Mouse (Mus musculus): ENCODE results near the gene Glod4.

The Glod4 gene

DNA sequence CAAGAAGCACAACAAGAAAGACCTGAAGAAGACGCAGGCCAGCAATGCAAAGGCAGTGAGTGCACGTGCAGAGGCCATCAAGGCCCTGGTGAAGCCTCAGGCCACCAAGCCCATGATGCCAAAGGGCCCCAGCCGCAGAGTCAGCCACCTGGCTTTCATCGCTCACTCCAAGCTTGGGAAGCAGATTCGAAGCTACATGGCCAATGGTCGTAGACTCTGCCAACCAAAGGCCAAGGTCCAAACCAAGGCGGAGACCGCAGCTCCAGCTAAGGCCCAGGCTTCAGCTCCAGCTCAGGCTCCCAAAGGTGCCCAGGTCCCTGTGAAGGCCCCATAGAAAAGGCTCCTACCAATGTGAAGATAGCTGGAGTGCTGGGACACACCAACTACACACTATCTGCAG is 99.1 kb downstream of the Glod4 start:
- DNase-seq = no peak

DNA sequence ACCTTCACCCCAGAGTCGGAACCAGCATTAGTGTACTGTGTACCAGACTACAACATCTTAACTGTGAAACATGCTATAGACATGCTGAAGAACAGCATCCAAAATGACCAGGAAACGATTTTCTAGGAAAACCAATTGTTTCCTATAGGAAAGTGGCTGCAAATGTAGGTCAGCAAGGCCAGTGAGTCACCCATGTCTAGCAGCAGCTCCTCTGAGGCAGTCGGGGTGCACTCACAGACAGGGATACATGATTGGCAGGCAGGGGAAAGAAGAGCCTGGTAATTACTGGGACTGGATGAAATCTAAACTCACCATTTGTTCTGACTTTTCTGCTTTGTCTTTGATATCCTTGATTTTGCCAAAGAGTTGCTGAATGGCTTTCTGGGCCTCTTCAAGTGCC is 105.5 kb downstream of the Glod4 start:
- DNase-seq = no peak

DNA sequence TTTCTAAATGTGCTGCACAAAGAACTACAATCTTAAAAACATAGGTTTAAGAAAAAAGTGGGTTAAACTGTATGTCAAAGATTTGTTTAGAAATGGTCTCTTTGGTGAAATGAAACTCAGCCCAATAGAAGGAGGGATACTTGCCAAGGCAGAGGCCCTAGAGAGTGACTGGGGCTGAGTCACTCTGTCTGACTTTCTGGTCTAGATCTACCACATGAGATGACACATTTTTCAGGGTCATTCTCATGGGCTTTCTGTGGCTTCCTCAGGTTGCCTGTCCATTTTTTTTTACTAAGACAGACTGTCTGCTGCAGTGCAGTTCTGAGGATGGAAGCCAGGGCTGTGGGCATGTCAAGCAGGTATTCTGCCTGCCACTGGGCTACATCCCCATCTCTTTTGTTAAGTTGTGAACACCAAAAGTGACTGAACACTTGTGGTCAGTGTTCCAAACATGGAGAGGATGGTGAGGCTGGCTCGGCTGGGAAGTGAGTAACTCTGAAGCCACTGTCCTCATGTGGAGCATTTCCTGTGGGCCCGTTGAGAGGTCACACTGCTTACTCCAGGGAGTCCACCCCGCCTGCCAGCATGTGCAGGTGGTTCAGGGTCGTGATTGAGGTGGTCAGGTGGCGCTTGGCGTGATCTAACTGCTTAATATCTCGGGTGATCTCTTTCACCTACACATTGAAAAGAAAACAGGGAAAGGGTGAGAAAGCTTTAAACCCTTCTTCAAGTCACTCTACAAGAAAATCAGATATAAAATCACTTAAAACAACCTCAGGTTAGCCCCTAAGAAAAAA is 107.7 kb downstream of the Glod4 start:
- DNase-seq = no peak

DNA sequence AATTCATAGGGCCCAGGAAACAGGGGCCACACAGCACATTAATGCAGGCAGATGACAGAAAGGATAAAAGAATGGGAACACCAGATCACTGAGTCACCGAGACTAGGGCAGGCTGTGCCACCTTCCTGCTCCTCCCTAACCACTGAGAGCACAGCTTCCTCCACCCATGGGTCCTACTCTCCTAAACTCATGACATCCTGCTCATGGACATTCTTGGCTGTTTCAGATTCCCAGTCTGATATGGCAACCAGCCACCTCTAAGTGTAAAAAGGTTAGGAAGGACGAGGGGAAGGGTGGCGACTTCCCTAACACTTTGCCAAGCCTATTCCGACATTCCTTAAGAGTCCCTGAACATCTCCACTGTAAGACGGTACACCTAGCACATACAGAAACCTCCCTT is 112.7 kb downstream of the Glod4 start:
- DNase-seq = peak; percentile 65

DNA sequence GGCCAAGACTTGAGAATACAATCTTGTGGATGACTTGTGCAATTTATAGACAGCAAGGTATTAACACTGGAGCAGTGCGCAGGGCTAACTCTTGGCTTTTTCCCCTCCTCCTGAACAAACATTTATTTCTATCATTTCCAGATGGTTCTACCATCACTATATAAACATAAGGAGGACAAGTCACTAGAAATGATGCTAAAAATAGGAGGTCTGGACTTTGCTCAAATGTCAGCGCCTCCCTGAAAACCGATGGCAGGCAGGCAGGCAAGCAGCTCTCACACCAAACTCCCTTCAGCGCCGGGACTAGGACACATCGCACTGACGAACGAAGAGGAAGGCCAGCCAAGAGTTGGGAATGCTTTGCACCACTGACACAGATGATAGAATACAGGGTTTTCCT is 118.1 kb downstream of the Glod4 start:
- peak in 1 of 2 experiments; percentile 49 for DNase-seq

DNA sequence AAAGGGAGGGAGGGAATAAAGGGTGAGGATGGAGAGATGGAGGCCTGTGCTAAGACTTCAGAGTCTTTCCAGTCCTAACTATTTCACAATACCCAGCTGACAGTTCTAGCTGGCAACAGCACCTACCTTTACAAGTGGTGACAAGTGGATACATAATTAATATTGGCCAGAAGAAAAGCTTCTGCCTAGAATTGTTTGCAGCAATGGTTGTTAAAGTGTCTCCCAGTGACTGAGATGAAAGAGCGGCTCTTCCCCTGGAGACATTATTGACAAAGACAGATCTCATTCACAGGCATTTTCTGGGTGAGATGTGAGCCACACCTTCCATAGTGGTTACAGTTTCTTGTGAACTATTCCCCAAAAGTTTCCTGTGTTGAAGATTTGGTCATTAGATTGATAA is 120.0 kb downstream of the Glod4 start:
- DNase-seq = no peak

DNA sequence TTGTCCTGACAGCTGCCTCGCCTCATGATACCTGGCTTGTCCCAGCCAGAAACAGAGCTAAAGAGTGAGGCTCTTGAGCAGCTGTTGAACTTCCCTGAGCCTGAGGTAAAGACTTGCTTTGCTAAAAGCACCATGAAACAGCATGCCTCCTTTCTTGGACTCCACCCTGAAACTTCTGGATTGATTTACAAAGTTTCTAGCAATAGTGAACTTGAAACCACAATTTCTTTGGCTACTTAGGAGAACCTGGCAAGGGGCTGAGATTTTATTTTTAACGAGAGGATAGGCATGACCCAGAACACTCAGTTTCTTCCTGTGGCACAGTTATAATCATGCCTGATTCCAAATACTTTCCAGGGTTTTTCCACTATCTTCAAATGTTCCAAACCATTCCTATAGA is 121.0 kb downstream of the Glod4 start:
- DNase-seq = no peak

DNA sequence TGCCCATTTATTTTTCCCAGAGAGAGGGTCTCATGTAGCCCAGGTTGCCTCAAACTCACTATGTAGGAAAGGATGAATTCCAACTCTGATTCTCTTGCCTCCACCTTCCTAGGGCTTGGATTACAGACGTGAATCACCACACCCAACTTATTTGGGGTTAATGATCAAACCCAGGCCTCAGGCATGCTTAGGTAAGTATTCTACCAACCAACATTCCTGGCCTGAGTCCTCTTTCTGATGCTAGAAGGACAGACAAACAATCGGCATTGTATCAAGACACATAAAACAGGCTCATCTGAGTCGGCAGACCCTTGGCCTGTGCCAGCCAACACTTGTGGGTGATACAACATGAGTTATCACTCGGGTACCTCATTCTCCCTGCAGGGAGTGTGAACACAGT is 122.4 kb downstream of the Glod4 start:
- no peak for DNase-seq

DNA sequence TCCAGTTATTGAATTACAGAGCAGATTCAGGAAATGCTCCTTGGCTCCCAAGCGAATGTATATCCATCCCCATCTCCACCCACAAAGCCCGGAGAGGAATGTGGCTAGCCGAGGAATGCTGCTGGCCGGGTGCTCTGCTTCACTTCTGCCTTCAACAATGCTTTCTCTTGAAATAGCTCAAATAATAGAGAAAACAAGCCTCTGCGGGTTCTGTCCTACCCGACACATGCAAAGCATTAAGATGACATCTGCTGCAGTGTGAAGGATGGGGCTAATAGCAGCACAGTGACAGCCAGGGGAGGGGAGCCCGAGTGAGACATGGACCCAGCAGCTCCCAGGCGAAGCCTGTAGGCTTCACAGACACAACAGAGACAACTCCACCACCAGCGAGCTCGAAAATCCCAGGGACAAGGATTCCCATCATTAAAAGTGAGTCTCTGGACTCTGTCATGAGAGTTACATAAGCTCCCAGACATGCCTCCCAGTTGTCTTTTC is 123.1 kb downstream of the Glod4 start:
- DNase-seq = peak; percentile 47 to 65

DNA sequence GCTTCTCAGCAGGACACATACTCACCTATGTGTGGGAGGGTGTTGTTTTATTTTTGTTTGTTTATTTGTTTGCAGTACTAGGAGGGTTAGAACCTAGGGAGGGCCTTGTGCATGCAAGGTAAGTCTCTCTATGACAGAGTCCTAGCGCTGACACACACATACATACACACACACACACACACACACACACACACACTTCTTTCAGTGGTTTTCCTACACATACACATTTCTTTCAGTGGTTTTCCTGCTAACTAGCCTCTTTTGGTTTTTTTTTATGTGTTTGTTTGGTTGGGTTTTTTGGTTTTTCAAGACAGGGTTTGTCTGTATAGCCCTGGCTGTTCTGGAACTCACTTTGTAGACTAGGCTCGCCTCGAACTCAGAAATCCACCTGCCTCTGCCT is 133.1 kb downstream of the Glod4 start:
- no peak for DNase-seq

DNA sequence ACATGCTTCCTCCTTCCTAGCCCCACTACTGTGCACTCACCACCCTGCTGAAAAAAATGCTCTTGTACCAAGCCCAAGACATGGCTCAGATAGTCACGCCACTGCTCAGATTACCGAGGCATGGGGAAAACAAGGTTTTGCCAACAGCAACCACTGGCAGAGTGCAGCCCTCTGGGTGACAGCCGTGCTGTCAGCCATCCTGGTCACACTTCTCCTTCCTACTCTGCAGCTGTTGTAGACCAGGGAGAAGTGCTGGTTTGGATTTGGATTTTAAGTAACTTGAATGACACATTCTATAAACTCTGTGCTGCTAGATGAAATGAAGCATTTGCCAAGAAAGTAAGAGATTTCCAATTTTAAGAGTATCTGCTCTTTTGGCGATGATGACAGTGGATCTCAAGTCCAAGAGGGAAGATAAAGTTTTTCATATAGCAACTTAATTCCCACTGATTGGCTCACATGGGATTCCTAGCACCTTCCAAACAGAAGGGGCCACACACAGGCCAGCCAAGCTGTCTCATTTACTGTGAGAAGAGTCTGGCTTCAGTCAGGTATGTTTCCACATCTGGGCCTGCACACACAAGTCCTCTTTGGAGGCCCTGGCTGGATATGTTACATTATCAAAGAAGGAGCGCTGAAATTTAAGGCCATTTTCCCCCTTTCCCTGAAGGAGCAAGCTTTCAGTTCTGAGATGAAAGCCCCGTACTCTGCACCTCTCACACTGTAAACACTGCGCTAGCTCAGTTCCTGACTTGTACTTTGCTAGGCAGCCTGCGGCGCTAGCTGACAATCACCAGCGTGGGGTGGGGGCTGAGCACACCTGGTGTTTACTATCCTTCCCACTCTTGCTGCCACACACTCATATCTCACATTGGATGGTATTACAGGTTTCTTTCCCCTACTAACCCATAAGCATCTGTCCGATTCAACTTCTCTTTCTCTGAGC is 136.7 kb downstream of the Glod4 start:
- DNase-seq = peak in 1 of 2 experiments; percentile 71

DNA sequence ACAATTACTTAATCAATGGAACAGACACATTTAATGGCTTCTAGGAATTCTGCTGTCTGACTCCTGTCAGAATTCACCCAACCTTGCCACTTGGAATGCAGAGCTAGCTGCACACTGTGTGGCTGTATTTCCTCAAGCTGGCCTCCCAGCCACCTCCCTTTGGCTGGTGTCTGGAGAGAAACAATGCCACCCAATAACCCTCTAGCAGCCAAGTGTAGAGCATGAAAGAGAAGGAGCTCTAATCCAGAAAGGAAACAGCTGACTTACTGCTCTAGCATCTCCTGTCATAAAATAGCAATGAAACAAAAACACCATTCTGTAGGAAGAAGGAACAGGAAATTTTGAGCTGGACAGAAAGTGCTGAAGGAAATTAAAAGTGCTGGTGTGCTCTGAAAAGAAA is 142.4 kb downstream of the Glod4 start:
- DNase-seq = peak in 1 of 2 experiments; percentile 45

DNA sequence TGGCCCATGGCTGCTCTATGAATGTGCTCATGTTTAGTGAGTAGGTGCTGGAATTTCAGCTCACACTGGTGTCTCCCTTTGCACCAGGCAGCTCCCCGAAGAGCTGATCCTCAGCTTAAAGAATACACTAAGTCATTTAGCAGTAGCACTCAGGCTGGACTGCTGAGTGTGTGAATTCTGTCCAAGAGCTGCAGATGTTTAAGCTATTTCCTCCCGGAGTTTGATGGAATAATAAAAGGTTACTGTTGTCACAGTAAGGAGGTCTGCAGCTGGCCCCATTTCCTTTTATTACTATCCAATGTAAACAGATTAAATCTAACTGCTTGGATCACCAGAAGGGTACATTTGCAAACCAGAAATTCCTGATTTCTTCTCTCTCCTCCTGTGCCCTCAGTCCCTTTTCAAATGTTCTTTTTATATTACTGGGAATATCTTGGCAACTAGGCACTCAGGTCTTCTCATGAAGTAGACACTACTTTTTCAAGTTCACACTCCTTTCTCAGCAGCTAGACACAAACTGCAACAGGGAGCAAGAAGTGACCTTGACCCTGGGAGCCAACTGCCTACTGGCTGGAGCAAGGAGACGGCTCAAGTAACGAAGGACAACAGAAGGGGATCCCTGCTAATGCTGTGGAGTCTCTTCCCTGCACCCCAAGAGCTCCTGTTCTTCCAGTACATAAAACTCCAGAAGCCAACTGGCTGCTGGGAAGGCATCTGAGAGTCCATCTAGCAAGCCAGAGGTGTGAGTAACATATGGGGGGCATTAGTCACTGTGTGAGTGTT is 144.1 kb downstream of the Glod4 start:
- no peak for DNase-seq

DNA sequence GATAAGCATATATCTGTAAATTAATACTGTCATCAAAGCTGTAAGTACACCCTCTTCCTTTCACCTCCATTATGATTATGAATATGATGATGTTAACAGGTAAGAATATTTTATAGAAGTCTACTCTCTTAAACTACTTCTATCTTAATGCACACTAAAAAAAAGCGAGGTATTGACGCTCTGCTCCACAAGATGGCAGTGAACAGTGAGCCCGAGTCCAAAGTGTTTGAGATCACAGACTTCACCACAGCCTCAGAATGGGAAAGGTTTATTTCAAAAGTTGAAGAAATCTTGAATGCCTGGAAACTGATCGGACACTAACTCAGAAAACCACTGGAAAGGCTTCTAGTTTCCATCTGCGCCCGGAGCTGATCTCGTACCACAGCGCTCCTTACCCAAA is 149.9 kb downstream of the Glod4 start:
- no peak for DNase-seq

DNA sequence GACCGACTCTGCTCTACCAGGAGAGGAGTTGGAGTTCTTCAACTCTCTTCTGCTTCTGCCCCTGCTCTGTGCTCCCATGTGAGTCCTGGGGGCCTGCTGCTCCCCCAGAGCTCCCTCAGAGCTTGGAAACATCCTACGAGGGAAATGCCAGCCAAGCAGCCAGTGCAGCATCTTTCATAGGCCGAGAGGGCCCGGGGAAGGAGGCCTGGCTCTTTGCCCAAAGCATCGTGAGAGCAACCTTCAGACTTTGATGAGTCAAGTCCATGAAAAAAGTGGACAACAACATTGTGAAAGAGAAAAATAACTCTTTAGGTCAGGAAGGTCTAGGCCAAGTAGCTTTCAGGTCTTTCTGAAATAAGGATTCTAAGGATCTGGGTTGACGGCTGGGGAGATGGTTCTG is 153.7 kb downstream of the Glod4 start:
- DNase-seq = peak in 1 of 2 experiments; percentile 17

DNA sequence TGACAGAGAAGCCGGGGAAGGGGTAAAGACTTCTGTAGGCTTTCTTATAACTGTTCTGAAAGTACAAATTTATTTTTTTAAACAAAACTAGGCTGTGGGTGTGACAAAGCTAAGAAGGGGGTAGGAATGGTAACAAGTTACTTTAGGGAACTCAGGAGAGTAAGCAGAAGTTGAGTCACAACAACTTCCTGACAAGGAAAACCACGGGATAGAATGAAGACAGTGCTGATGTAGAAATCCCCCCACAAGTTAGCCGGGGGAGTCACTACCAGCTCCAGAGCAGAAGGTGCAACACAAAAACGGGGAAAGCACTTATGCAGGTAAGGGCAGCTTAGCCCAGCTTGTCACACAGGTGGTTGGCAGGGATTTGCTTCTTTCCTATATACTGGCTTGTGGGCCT is 155.0 kb downstream of the Glod4 start:
- DNase-seq = no peak

DNA sequence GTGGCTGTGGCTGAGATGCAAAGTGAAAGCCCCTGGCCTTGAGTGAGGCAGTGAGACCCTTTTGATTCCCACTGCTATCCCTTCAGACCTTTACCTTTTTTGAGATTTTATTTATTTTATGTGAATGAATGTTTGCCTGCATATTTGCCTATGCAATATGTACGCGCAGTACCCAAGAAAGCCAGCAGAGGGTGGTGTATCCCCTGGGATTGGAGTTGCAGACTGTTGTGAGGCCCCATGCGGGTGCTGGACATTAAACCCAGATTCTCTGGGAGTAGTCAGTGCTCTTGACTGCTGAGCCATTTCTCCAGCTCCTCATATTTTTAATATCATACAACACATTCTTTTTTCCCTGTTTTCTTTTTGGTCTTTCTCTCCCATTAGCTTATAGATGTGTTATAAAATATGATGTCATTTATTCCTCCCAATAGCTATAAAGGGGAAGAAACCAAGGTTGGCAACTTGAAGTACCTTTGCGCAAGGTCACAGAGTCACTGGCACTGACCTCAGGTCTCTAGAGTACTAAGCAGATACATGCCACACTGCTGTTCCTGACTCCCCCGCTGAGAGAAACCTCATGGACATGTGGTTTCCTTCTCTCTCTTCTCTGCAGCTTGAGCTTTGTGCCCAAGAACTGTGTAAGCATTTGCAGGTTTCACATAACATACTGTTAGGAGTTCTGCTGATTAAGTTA is 157.5 kb downstream of the Glod4 start:
- DNase-seq = peak; percentile 39 to 69

DNA sequence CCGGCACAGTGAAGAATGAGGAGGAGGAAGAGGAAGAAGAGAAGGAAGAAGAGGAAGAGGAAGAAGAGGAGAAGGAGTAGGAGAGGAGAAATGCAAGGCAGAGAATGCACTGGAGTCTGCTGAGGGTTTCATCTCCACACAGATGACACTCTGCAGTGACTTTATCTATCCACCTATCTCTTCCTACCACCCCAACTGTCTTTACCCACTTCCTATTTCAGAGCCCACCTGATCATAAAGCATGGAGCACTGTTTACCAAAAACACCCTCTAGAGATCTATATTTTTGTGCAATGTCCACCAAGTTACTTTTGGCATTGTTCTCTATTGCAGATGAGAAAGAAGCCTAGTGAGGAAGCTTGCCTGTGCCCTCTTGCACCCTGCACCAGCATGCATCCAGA is 158.6 kb downstream of the Glod4 start:
- no peak for DNase-seq

DNA sequence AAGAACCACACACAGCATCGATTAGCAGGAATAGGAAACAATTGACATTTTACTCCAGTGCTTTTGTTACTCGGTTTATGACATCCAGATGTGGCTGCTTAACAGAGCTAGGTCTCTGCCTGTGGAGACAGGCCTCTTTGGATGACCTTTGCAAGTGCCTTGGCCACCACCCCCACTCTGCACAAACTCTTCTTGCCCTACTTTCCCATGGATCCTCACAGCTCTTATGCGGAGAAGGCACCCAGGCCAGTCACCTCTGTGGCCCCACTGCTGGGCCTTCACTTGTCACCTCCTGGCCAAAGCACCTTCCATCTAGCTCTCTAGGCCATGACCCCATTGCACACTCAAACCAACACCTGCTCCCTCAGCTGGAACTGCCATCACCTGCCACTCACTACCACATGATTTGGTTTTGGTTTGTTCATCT is 159.6 kb downstream of the Glod4 start:
- peak in 1 of 2 experiments; percentile 16 for DNase-seq

DNA sequence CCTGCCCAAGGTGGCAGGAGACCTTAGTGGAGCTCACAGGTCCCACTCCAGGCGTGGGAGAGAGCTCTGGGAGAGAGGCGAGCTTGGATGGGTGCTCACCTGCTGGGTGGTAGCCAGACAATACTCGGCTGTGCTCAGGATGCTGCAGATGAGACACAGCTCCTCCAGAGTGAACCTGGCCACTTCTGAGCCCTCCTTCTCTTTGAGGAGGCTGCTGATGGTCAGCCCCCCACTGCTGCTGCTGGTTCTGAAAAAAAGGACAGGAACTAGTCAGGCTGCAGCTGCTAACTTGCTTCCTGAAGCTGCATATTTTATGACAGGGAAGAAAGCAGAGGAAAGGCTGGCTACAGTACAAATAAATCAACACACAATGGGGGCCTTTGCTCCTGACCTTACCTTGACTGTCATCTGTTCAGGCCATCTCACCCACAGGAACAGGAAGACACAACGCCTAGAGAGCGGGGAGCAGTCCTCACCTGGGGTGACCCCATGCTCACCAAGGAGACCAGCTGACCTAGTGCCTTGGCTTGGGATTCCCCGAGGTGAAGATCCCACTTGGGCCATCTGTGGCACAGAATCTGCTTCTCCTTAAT is 162.4 kb downstream of the Glod4 start:
- DNase-seq = peak in 1 of 2 experiments; percentile 33

DNA sequence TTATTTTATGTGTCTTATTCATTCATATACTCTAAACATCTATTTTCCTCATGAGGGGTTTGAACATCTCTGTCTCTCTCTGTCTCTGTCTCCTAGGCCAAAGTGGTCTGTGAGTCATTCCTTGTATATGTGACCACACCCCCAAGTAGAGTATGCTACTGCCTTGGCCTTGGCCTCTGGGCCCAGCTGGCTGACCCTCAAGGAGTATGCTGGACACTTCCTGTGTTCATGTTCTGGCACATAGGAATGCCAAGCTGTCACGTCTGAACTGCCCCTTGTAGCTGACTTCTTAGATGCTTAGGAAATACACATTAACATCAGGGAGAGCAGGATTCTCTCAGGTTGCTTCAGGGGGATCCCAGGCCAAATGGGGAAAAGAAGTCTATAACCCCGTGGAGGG is 163.2 kb downstream of the Glod4 start:
- DNase-seq = peak in 1 of 2 experiments; percentile 56

DNA sequence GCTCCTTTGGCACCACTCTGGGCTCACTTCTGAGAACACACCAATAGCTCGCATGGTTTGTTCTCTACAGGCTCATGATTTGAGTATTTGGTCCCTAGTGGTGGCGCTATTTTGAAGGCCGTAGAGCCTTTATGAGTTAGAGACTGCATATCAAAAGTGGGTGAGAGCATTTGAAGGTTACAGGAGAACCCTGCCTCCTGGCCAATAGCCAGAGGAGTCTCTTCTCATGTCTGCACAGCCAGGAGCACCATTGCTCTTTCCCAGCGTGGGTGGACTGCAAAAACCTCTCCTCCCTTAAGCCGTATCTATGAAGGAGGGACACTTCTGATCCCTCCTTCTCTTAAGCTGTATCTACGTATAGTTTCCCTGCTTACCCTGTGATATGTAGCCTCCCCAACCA is 166.2 kb downstream of the Glod4 start:
- DNase-seq = peak in 1 of 2 experiments; percentile 6
